Mouse (Mus musculus) gastrocnemius, postnatal 4 days (tissue): ENCODE results near the gene Igfbp4. TPM values are rescaled to one million over a fixed set of nuclear protein-coding genes. Genes with fewer than 3 reads are reported as not detected.

Source experiments
- total RNA-seq, 2 experiments: library from RNA; stranded (reverse); gene quantifications; 2 replicates each; pipeline ENCODE4 v1.2.3; 2021

The Igfbp4 gene
- total RNA-seq, 2 experiments from 2014 or later, result 317 to 355 TPM

Other genes starting within 250 kb of the Igfbp4 start
- 10 to 100 TPM; 79.3 to 83.9 TPM for gene Msl1, start 245.7 kb upstream of the Igfbp4 start, total RNA-seq
- 10 to 100 TPM; 28.3 to 31.6 TPM for gene Casc3, start 236.3 kb upstream of the Igfbp4 start, total RNA-seq
- 1 to 10 TPM; 3.4 to 4.3 TPM for gene Rapgefl1, start 204.5 kb upstream of the Igfbp4 start, total RNA-seq
- gene Wipf2, start 177.6 kb upstream of the Igfbp4 start, total RNA-seq, result 10 to 100 TPM in 1 of 2 experiments, 1 to 10 TPM in 1; 8.3 to 11.0 TPM
- 1 to 10 TPM; 6.8 to 7.5 TPM for gene Cdc6, start 133.4 kb upstream of the Igfbp4 start, total RNA-seq
- 10 to 100 TPM; 44.6 to 45.9 TPM for gene Rara, start 113.4 kb upstream of the Igfbp4 start, total RNA-seq
- under 1 TPM in 1 of 2 experiments, not detected in 1; 0.69 TPM for gene Gjd3, start 58.2 kb upstream of the Igfbp4 start, total RNA-seq
- gene Top2a, start 17.1 kb upstream of the Igfbp4 start, total RNA-seq, result 10 to 100 TPM; 86.4 to 96.2 TPM
- under 1 TPM in 1 of 2 experiments, not detected in 1; 0.13 TPM for gene Tns4, start 48.1 kb downstream of the Igfbp4 start, total RNA-seq
- gene Ccr7, start 113.8 kb downstream of the Igfbp4 start, total RNA-seq, result under 1 TPM; 0.12 to 0.18 TPM
- gene Smarce1, start 189.8 kb downstream of the Igfbp4 start, total RNA-seq, result 10 to 100 TPM; 92.4 to 98.6 TPM
- gene Krt222, start 202.8 kb downstream of the Igfbp4 start, total RNA-seq, result 1 to 10 TPM; 2.0 to 2.6 TPM
- not detected for gene Krt24, start 244.0 kb downstream of the Igfbp4 start, total RNA-seq